Mouse (Mus musculus) lung, postnatal 0 days (tissue): ENCODE results near the gene Ier2. TPM values are rescaled to one million over a fixed set of nuclear protein-coding genes. Genes with fewer than 3 reads are reported as not detected.

ENCODE experiments used
- ATAC-seq: fragments of 200-750 bp; cut with Nextera tagmentation; 2 replicates; pipeline ENCODE4 v1.8.0; 2017; ENCODE audit warnings: moderate library complexity
- DNase-seq: peaks from one replicate; pipeline ENCODE4 v3.0.0-alpha.2; 2016; ENCODE audit warnings: low spot score
- H3K27ac ChIP-seq: fragments of 300-500 bp; sonication (generic); 2 replicates; pipeline ENCODE4 v1.5.1; 2014; ENCODE audit warnings: antibody characterized with exemption, mild to moderate bottlenecking, low read length, mixed read lengths
- H3K27me3 ChIP-seq: fragments of 300-500 bp; sonication (generic); replicated peaks from 2 replicates; pipeline ENCODE4 v1.6.1; 2014; ENCODE audit warnings: low read length, mixed read lengths; ENCODE audit not compliant: insufficient read depth
- H3K36me3 ChIP-seq: fragments of 300-500 bp; sonication (generic); 2 replicates; pipeline ENCODE4 v1.6.1; 2014; ENCODE audit warnings: low read length, mixed read lengths; ENCODE audit not compliant: insufficient read depth
- H3K4me1 ChIP-seq: fragments of 300-500 bp; sonication (generic); 2 replicates; pipeline ENCODE4 v1.6.1; 2014; ENCODE audit warnings: antibody characterized with exemption, low read depth, low read length, mixed read lengths; ENCODE audit not compliant: insufficient read depth
- H3K4me2 ChIP-seq: fragments of 300-500 bp; sonication (generic); replicated peaks from 2 replicates; pipeline ENCODE4 v1.6.1; 2014; ENCODE audit warnings: low read depth, mild to moderate bottlenecking, low read length, moderate library complexity, mixed read lengths
- H3K4me3 ChIP-seq: fragments of 300-500 bp; sonication (generic); 2 replicates; pipeline ENCODE4 v1.5.1; 2014; ENCODE audit warnings: low read depth, low read length
- H3K9ac ChIP-seq: fragments of 300-500 bp; sonication (generic); replicated peaks from 2 replicates; pipeline ENCODE4 v1.6.1; 2014; ENCODE audit warnings: low read depth, mild to moderate bottlenecking
- H3K9me3 ChIP-seq: fragments of 300-500 bp; sonication (generic); 2 replicates; pipeline ENCODE4 v1.6.1; 2016; ENCODE audit warnings: low read length, mixed read lengths
- CTCF ChIP-seq: IDR thresholded peaks from 2 replicates; pipeline ENCODE4 v1.5.1; 2016; ENCODE audit warnings: antibody characterized with exemption, mild to moderate bottlenecking
- EP300 ChIP-seq: IDR thresholded peaks from 2 replicates; pipeline ENCODE4 v1.6.1; 2016; ENCODE audit warnings: antibody characterized with exemption, mild to moderate bottlenecking, control low read depth
- WGBS: fragments of 180-500 bp; shearing (Covaris S2); extraction: QIAGEN DNeasy Blood & Tissue Kit; methylation state at CpG from one replicate; pipeline ENCODE4 v1.1.7; 2014; 5-methylcytosine and 5-hydroxymethylcytosine counted together
- polyA plus RNA-seq: library from polyadenylated mRNA; unstranded; fragments of >200 nt; fragmentation: Nextera tagmentation; extraction: Ambion mirVana; gene quantifications from 2 replicates; pipeline ENCODE4 v1.2.1, GENCODE M21; 2015

Gene Ier2
- 113 and 140 TPM in 2 replicates for polyA plus RNA-seq

DNA sequence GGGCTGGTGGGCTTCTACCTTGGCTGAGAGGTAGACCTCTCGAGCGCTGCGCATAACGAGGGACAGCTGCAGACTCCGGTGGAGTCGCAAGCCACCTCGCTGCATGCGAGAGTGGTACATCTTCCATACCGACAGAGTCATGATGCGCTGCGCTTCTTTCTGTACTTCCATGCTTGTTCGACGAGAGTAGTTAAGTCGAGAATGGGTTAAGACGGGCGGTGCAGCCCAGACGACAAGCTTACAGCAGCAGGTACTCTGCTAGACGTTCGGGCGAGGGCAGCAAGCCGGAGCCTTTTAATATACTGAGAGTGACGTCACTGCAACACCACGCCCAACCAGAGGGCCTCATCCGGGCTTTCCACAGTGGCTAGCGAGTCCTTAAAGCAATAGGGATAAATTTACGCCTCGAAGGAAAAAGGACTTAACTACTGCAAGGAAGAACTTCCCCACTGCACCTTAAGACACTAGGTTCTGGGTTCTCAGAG lies at the start of gene Ier2:
Gene Ier2 (minus strand): TSS at position 272 of the 485 bp plus-strand sequence.
- Histone ChIP-seq H3K4me1 (peaks cover 19% of the 10 kb centered on the region), H3K36me3 (no peaks in the 10 kb centered on the region), H3K27ac (peak within 1 kb of the TSS; percentile 99), H3K9me3 (no peaks in the 10 kb centered on the region), H3K27me3 (no peaks in the 10 kb centered on the region), H3K4me3 (peak within 1 kb of the TSS; percentile 97), H3K9ac (peak within 1 kb of the TSS; percentile 99), H3K4me2 (peak within 1 kb of the TSS; percentile 79)
- ATAC-seq (peak; percentile 66), DNase-seq (peak; percentile 99)
- TF ChIP-seq CTCF: peak; percentile 28
- peak; percentile 76; the same call in 1 of the 2 replicates for TF ChIP-seq EP300
- WGBS: 0% methylated on average over 27 of the region's 27 CpGs

DNA sequence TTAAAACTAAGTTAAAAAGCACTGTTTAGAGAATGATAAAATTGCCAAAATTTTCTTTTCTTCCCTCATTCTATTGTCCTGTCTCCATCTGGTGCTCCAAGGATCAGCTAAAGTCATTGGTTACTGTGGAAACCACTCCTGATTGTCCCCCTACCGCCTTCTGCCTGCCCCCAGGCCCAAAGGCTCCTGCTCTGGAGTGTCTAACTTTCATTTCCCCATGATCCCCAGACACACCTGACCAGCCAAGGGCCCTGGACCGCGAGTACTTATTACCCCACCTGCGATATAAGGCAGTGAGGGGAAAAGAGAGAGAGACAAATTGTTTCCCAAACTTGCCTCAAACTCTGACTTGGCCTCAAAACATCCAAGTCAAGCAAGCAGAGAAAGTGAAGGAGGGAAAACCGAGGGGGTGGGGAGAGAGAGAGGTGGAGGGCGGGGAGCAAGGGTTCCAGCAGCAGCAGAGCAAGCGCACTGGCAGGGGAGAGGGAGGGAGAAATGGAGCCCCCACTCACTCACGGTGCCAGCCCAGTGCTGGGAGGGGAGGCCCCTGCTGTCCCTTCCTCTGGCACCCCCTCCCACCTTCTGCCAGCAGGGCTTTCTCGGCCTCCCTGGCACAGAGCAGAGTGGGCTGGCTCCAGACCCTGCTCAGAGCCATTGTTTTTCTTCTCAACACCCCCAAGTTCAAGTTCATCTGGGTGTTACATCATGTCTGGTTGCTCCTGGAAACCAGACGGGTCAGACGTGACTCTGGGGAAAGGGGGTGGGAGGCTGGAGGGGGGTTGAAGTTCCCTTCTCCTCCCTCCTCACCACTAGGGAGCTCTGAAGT lies 49.5 kb upstream of the Ier2 start:
- Histone ChIP-seq H3K4me2 (peak overlapping the region; percentile 19; the same call in 1 of the 2 replicates), H3K9me3 (no peaks in the 10 kb centered on the region), H3K27ac (peak overlapping the region; percentile 84), H3K27me3 (no peaks in the 10 kb centered on the region), H3K36me3 (no peaks in the 10 kb centered on the region), H3K4me1 (peaks cover 27% of the 10 kb centered on the region), H3K4me3 (no peak overlapping the region), H3K9ac (no peak overlapping the region)
- TF ChIP-seq EP300 (peak; percentile 38; the same call in 1 of the 2 replicates), CTCF (no peak)
- ATAC-seq (peak; percentile 83), DNase-seq (peak; percentile 94)
- 16% methylated on average over 8 of the region's 11 CpGs for WGBS

DNA sequence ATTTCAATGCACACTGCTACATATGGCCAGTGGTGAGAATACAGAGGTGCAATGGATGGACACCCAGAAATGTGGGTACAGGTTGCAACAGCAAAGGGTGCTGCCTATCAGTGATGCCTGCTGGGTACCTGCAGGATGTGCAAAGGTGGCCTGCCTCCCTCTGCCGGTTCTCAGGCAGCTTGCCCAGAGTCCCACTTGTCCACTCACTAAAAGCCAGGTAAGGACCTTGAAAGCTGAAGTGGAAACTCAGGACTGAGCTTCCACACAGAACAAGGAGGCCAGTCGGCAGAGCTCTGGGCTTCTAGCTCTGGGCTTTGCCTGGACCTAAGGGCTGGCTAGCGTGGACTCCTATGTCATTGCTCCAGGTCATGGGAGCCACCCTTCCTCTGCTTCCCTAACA lies 48.7 kb upstream of the Ier2 start:
- Histone ChIP-seq H3K4me2 (no peak overlapping the region), H3K27me3 (no peaks in the 10 kb centered on the region), H3K4me1 (peaks cover 27% of the 10 kb centered on the region), H3K9me3 (no peaks in the 10 kb centered on the region), H3K36me3 (no peaks in the 10 kb centered on the region), H3K4me3 (no peak overlapping the region), H3K27ac (peak overlapping the region; percentile 84), H3K9ac (no peak overlapping the region)
- TF ChIP-seq CTCF: peak; percentile 42
- TF ChIP-seq EP300: no peak
- WGBS: 46% methylated on average over 3 of the region's 3 CpGs
- peak; percentile 61 for DNase-seq
- no peak for ATAC-seq

DNA sequence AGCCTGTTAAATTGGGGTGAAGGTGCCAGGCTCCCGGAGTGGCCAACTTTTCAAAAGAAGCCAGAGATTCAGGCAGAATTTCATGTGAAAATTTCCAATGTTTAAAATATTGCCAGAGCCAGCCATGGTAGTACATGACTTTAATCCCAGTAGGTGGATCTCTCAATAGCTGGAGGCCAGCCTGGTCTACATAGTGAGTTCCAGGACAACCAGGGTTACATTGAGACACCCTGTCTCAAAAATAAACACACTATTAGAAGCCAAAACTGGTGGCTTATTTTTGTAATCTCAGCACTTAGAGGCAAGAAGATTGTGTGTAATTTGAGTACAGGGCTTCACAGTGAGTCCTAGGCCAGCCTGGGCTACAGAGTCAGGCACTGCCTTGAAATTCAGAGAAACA lies 47.3 kb upstream of the Ier2 start:
- ATAC-seq: no peak
- no peak for TF ChIP-seq EP300
- no peak for TF ChIP-seq CTCF

DNA sequence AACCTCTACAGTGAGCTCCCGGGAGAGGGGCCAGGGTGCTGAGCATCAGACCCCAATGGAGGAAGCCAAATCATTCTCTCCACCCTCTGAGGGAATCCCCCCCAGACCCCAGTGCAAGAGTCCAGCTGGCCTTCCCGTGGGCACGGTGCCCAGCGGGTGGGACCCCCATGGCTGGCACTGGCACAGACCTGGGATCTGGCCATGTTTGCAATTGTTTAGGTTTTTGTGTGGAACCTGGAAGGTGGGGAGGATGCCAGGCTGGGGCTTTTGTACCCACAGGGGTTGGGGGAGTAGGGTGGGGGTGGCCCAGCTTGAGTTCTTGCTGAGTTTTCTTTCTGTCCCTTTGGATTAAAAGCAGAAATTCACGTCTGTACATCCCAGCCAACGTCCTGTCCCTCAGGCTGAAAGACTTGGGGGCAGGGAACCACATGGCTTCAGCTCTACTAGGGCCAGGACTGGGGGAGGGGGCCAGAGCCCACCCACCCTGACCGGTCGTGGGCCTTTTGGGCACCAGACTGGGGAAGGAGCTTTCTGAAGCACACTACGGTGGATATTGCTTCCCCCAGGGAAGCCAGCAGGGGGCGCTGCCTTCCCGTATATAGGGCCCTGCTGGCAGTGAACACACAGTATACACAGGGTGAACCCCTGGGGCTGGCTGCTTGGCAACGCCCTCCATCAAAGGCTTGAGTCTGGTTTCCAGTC lies 46.3 kb upstream of the Ier2 start:
- Histone ChIP-seq H3K27me3 (no peaks in the 10 kb centered on the region), H3K9ac (no peak overlapping the region), H3K36me3 (no peaks in the 10 kb centered on the region), H3K4me1 (peaks cover 34% of the 10 kb centered on the region), H3K4me2 (no peak overlapping the region), H3K9me3 (no peaks in the 10 kb centered on the region), H3K4me3 (no peak overlapping the region), H3K27ac (0 out of 2 replicates have a peak overlapping the region, but pooled peaks have one; percentile 88)
- DNase-seq (peak; percentile 92), ATAC-seq (peak; percentile 27)
- 32% methylated on average over 12 of the region's 12 CpGs for WGBS
- TF ChIP-seq EP300: no peak
- peak; percentile 98 for TF ChIP-seq CTCF

More for the DNA sequence above, 47.3 kb upstream of the Ier2 start:
- Histone ChIP-seq H3K9me3 (no peaks in the 10 kb centered on the region), H3K36me3 (no peaks in the 10 kb centered on the region), H3K27ac (no peak overlapping the region), H3K9ac (no peak overlapping the region), H3K27me3 (no peaks in the 10 kb centered on the region), H3K4me2 (no peak overlapping the region), H3K4me3 (no peak overlapping the region), H3K4me1 (peaks cover 33% of the 10 kb centered on the region)
- DNase-seq: no peak
- WGBS: 96% methylated on average over 1 of the region's 1 CpGs

DNA sequence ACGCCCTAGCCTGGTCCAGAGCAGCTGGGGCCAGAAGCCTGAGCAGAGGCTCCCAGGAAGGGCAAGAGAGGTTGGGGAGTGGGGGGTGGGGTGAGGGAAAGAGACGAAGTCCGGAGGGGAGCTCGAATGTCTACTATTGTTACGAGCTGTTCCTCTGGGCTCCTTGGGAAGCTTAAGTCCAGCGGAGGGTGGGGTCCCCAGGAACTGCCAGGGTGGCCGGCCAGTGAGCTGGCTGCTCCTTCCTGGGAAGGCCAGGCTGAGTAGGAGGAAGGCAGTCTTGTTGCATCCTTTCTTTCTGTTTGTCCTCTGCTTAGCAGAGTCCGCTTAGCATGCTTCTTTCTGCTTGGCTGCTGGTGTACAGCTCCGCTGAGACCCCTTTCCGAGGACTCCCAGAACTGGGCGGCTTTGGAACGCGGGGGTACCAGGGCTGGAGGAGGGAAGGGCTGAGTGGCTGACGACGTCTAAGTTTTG lies 45.5 kb upstream of the Ier2 start:
- DNase-seq (peak; percentile 53), ATAC-seq (no peak)
- Histone ChIP-seq H3K4me1 (peaks cover 27% of the 10 kb centered on the region), H3K4me2 (peak overlapping the region; percentile 69), H3K9me3 (no peaks in the 10 kb centered on the region), H3K36me3 (no peaks in the 10 kb centered on the region), H3K27me3 (no peaks in the 10 kb centered on the region), H3K27ac (peak overlapping the region; percentile 88), H3K4me3 (no peak overlapping the region; the same call in 1 of the 2 replicates), H3K9ac (peak overlapping the region; percentile 39; the same call in 1 of the 2 replicates)
- TF ChIP-seq EP300 (0 out of 2 replicates have a peak, but pooled peaks have one; percentile 33), CTCF (no peak)
- 38% methylated on average over 15 of the region's 15 CpGs for WGBS
